Comparison of ENCODE assay signal across 9 mouse cellular contexts in genomic region chr1:155244771-155245211, GRCm38 (mm10). TPM values are rescaled to one million over a fixed set of nuclear protein-coding genes. Genes with fewer than 3 reads are reported as not detected.
DNase-seq lines count a peak whose midpoint lies in the region; ATAC-seq lines count a peak whose summit lies in the region.
"Had no signal": no experiment of that assay in that cellular context is flagged by ENCODE, and none has a peak within 500 bp of the region (broad histone marks: within the 10 kb centered on the region; RNA-seq: fewer than 3 reads in every experiment).

No protein-coding gene starts in this region.

- intact Hi-C loops in gastrocnemius, postnatal 36 days (cut with DNase I) = no loop called here

- peaks cover 17% of the 10 kb centered on the region for H3K4me1 ChIP-seq in limb, embryonic 12.5 days (replicated peaks)

- whole genome bisulfite sequencing in limb, embryonic 12.5 days = 4% methylated on average over 28 of the region's 29 CpGs

- peaks cover 25% of the 10 kb centered on the region for H3K36me3 ChIP-seq in limb, embryonic 12.5 days

- H3K4me2 ChIP-seq in limb, embryonic 12.5 days = peak overlapping the region; percentile 79

- 0 out of 2 replicates have a peak, but pooled peaks have one; percentile 23 for ATAC-seq in granulocyte monocyte progenitor cell, adult 5-6 weeks (replicated peaks; ENCODE audit: poor library complexity, severe bottlenecking)
- 0 out of 2 replicates have a peak, but pooled peaks have one; percentile 11 for ATAC-seq in limb, embryonic 12.5 days (ENCODE audit: insufficient number of reproducible peaks, insufficient read depth, low FRiP score, low TSS enrichment, low read depth)

- peak; percentile 39 for DNase-seq in gastrocnemius, postnatal 10 days
- DNase-seq in gastrocnemius, postnatal 36 days = no peak
- peak; percentile 62 for DNase-seq in Muller cell, postnatal 12 days (ENCODE audit: inconsistent ontology term)
- peak; percentile 64 for DNase-seq in retina, embryonic 14.5 days (ENCODE audit: low spot score)
- no peak for DNase-seq in thymus, postnatal 25 days
- no peak for DNase-seq in frontal cortex, postnatal 10 days (ENCODE audit: low spot score in 2 of 2)

- H3K9me3 ChIP-seq in limb, embryonic 12.5 days = no peaks in the 10 kb centered on the region

- peak overlapping the region; percentile 91 for H3K27ac ChIP-seq in limb, embryonic 12.5 days

- H3K4me3 ChIP-seq in limb, embryonic 12.5 days (replicated peaks) = peak overlapping the region; percentile 72

- peak overlapping the region; percentile 94 for H3K9ac ChIP-seq in limb, embryonic 12.5 days (replicated peaks)

- H3K27me3 ChIP-seq in limb, embryonic 12.5 days = no peaks in the 10 kb centered on the region
- H3K27me3 ChIP-seq: CH12.LX had no signal

RNA-seq across cellular contexts. Expression of gene BC034090, which starts 0.5 kb away (rescaled TPM):
- 10 to 100 TPM in 1 of 2 experiments, 1 to 10 TPM in 1; 3.8 to 10.3 TPM for total RNA-seq in gastrocnemius, postnatal 10 days (2021)
- 1 to 10 TPM in 1 of 2 experiments, under 1 TPM in 1; 0.94 to 1.7 TPM for total RNA-seq in gastrocnemius, postnatal 36 days (2021)
- 2.5 TPM in 1 of 2 replicates, not detected in the other for total RNA-seq in granulocyte monocyte progenitor cell, adult 5-6 weeks (2014; fragmentation: Nextera tagmentation)
- total RNA-seq in granulocyte monocyte progenitor cell, adult 5-6 weeks (2017) = 0.13 TPM in 1 of 2 replicates, not detected in the other
- 8.4 and 8.6 TPM in 2 replicates for polyA plus RNA-seq in limb, embryonic 12.5 days (2016; fragmentation: Nextera tagmentation; extraction: Ambion mirVana)

Comparison
In these comparisons a context has a peak if more than half of its experiments do, and no peak if none do; other contexts are left out.
1. DNase-seq: peak in gastrocnemius, postnatal 10 days (single experiment), Muller cell, postnatal 12 days (single experiment) and retina, embryonic 14.5 days (single experiment); none in gastrocnemius, postnatal 36 days (0 of 2), thymus, postnatal 25 days (single experiment) and frontal cortex, postnatal 10 days (0 of 2).